Mouse (Mus musculus) MEL (cell line): ENCODE measurements around the gene Vwa8. TPM values are rescaled to one million over a fixed set of nuclear protein-coding genes. Genes with fewer than 3 reads are reported as not detected.

Experiments used
- DNase-seq: peaks from one replicate; pipeline ENCODE4 v3.0.0; 2011; ENCODE audit warnings: low read depth, low spot score
- H3K27ac ChIP-seq: 2 replicates; pipeline ENCODE4 v1.5.1; 2012; ENCODE audit warnings: low read depth, mild to moderate bottlenecking, control low read depth, low read length, moderate library complexity; ENCODE audit not compliant: control insufficient read depth
- H3K27me3 ChIP-seq, 2 experiments: fragments of 150-350 bp in 1 of 2; sonication (generic) in 1 of 2; 2 replicates each; pipeline ENCODE4 v1.6.1; 2012; ENCODE audit warnings: low read length in 2 of 2, mild to moderate bottlenecking in 2 of 2, improper control_type of control experiment in 1 of 2, moderate library complexity in 1 of 2; ENCODE audit not compliant: insufficient read depth in 2 of 2, control insufficient read depth in 1 of 2
- H3K36me3 ChIP-seq, 2 experiments: 2 replicates each; pipeline ENCODE4 v1.6.1; 2012 to 2014; ENCODE audit warnings: low read length in 2 of 2, improper control_type of control experiment in 1 of 2, inconsistent platforms in 1 of 2, mild to moderate bottlenecking in 1 of 2; ENCODE audit not compliant: insufficient read depth in 2 of 2, control insufficient read depth in 1 of 2
- H3K4me1 ChIP-seq, 2 experiments: fragments of 150-350 bp in 1 of 2; sonication (generic) in 1 of 2; 2 replicates each; pipeline ENCODE4 v1.6.1; 2012; ENCODE audit warnings: low read length in 2 of 2, improper control_type of control experiment in 1 of 2, mild to moderate bottlenecking in 1 of 2; ENCODE audit not compliant: insufficient read depth in 2 of 2, control insufficient read depth in 1 of 2
- H3K4me3 ChIP-seq, 2 experiments: fragments of 150-350 bp in 1 of 2; sonication (generic) in 1 of 2; 2 replicates each; pipeline ENCODE4 v1.5.1; 2012; ENCODE audit warnings: low read depth in 2 of 2, low read length in 2 of 2, mild to moderate bottlenecking in 2 of 2, moderate library complexity in 2 of 2, control low read depth in 1 of 2, improper control_type of control experiment in 1 of 2; ENCODE audit not compliant: control insufficient read depth in 1 of 2, insufficient read depth in 1 of 2
- H3K79me2 ChIP-seq: 2 replicates; pipeline ENCODE4 v1.6.1; 2012; ENCODE audit warnings: mild to moderate bottlenecking, low read length, moderate library complexity; ENCODE audit not compliant: control insufficient read depth, poor library complexity, insufficient read depth
- H3K9ac ChIP-seq: 2 replicates; pipeline ENCODE4 v1.6.1; 2012; ENCODE audit warnings: low read depth, mild to moderate bottlenecking, control low read depth, low read length, moderate library complexity; ENCODE audit not compliant: control insufficient read depth, poor library complexity, severe bottlenecking
- H3K9me3 ChIP-seq: fragments of 150-350 bp; sonication (generic); replicated peaks from 2 replicates; pipeline ENCODE4 v1.6.1; 2012; ENCODE audit warnings: mild to moderate bottlenecking, low read length, improper control_type of control experiment, moderate library complexity; ENCODE audit not compliant: insufficient read depth
- BHLHE40 ChIP-seq: IDR thresholded peaks from 2 replicates; pipeline ENCODE4 v1.6.1; 2012; ENCODE audit warnings: low read depth, mild to moderate bottlenecking, inconsistent platforms, low read length, improper control_type of control experiment, borderline replicate concordance
- E2F4 ChIP-seq: IDR thresholded peaks from 2 replicates; pipeline ENCODE4 v1.6.1; 2011; ENCODE audit warnings: low read depth, low read length, improper control_type of control experiment, borderline replicate concordance
- ETS1 ChIP-seq: IDR thresholded peaks from 2 replicates; pipeline ENCODE4 v1.6.1; 2012; ENCODE audit warnings: low read depth, mild to moderate bottlenecking, inconsistent platforms, low read length, improper control_type of control experiment, moderate library complexity
- GABPA ChIP-seq: IDR thresholded peaks from 2 replicates; pipeline ENCODE4 v1.6.1; 2012; ENCODE audit warnings: low read depth, mild to moderate bottlenecking, inconsistent platforms, low read length, improper control_type of control experiment, moderate library complexity
- HCFC1 ChIP-seq: IDR thresholded peaks from 2 replicates; pipeline ENCODE4 v1.6.1; 2012; ENCODE audit warnings: low read depth, mild to moderate bottlenecking, inconsistent platforms, low read length, improper control_type of control experiment, moderate library complexity
- JUND ChIP-seq: IDR thresholded peaks from 2 replicates; pipeline ENCODE4 v1.6.1; 2011; ENCODE audit warnings: low read depth, mild to moderate bottlenecking, improper control_type of control experiment, low read length
- KAT2A ChIP-seq: conservative IDR thresholded peaks from 2 replicates; pipeline ENCODE4 v1.6.1; 2012; ENCODE audit warnings: low read depth, low read length, improper control_type of control experiment, inconsistent platforms
- MYC ChIP-seq: IDR thresholded peaks from 2 replicates; pipeline ENCODE4 v1.6.1; 2011; ENCODE audit warnings: low read depth, mild to moderate bottlenecking, low read length, improper control_type of control experiment, moderate library complexity
- NELFE ChIP-seq: IDR thresholded peaks from 2 replicates; pipeline ENCODE4 v1.6.1; 2011; ENCODE audit warnings: low read depth, low read length, improper control_type of control experiment
- NRF1 ChIP-seq: IDR thresholded peaks from 2 replicates; pipeline ENCODE4 v1.6.1; 2014; ENCODE audit warnings: low read depth, mild to moderate bottlenecking, inconsistent platforms, low read length, improper control_type of control experiment, moderate library complexity; ENCODE audit not compliant: poor library complexity, insufficient read depth, severe bottlenecking
- POLR2A ChIP-seq, 2 experiments: IDR thresholded peaks; 2 replicates each; pipeline ENCODE4 v1.6.1; 2011 to 2012; ENCODE audit warnings: low read length in 2 of 2, mild to moderate bottlenecking in 2 of 2, control low read depth in 1 of 2, improper control_type of control experiment in 1 of 2, low read depth in 1 of 2, moderate library complexity in 1 of 2; ENCODE audit not compliant: control insufficient read depth in 1 of 2, insufficient read depth in 1 of 2, poor library complexity in 1 of 2
- RAD21 ChIP-seq: IDR thresholded peaks from 2 replicates; pipeline ENCODE4 v1.6.1; 2011; ENCODE audit warnings: mild to moderate bottlenecking, low read depth, low read length, improper control_type of control experiment
- SIN3A ChIP-seq: IDR thresholded peaks from 2 replicates; pipeline ENCODE4 v1.6.1; 2012; ENCODE audit warnings: low read length, improper control_type of control experiment, inconsistent platforms
- TBP ChIP-seq: IDR thresholded peaks from 2 replicates; pipeline ENCODE4 v1.8.0; 2011; ENCODE audit warnings: low read depth, low read length, improper control_type of control experiment
- TCF12 ChIP-seq: IDR thresholded peaks from 2 replicates; pipeline ENCODE4 v1.6.1; 2014; ENCODE audit warnings: low read depth, mild to moderate bottlenecking, inconsistent platforms, low read length, improper control_type of control experiment, moderate library complexity
- UBTF ChIP-seq: IDR thresholded peaks from 2 replicates; pipeline ENCODE4 v1.6.1; 2012; ENCODE audit warnings: low read depth, mild to moderate bottlenecking, inconsistent platforms, low read length, improper control_type of control experiment, moderate library complexity, borderline replicate concordance; ENCODE audit not compliant: insufficient read depth
- USF1 ChIP-seq: IDR thresholded peaks from 2 replicates; pipeline ENCODE4 v1.6.1; 2014; ENCODE audit warnings: low read depth, mild to moderate bottlenecking, inconsistent platforms, low read length, improper control_type of control experiment, moderate library complexity
- ZMIZ1 ChIP-seq: IDR thresholded peaks from 2 replicates; pipeline ENCODE4 v1.6.1; 2012; ENCODE audit warnings: low read depth, mild to moderate bottlenecking, inconsistent platforms, low read length, improper control_type of control experiment, moderate library complexity
- polyA plus RNA-seq, 2 experiments: library from polyadenylated mRNA; stranded (reverse) in 1 of 2; unstranded in 1 of 2; fragments of >175 nt in 1 of 2; fragments of >200 nt in 1 of 2; gene quantifications; 2 replicates each; pipeline versions ENCODE4 v1.2.1 to v1.2.4; 2012; ENCODE audit warnings: low replicate concordance in 2 of 2, low read depth in 1 of 2; ENCODE audit not compliant: insufficient read length in 2 of 2, insufficient read depth in 1 of 2, missing spikeins in 1 of 2
- total RNA-seq: library from RNA; depleted of rRNA; stranded (reverse); fragments of 300-350 nt; gene quantifications from 2 replicates; pipeline ENCODE4 v1.2.3, GENCODE M21; 2012

Gene Vwa8
- total and polyA plus RNA-seq, 3 experiments, result 12.4 to 19.6 TPM; not detected in 1

- Histone ChIP-seq H3K9ac (no peak overlapping the region), H3K36me3 (no peaks in the 10 kb centered on the region; a peak in 1 of 4 replicates), H3K4me1 (no peaks in the 10 kb centered on the region), H3K79me2 (no peaks in the 10 kb centered on the region), H3K9me3 (no peaks in the 10 kb centered on the region), H3K27ac (no peak overlapping the region)
- no peak for DNase-seq
- TF ChIP-seq HCFC1, result no peak
- TF ChIP-seq KAT2A, result no peak
- no peak for TF ChIP-seq RAD21
- TF ChIP-seq NELFE, result no peak
- no peak for TF ChIP-seq BHLHE40
- no peak for TF ChIP-seq SIN3A
- TF ChIP-seq UBTF, result no peak
- no peak for TF ChIP-seq JUND
- TF ChIP-seq E2F4, result no peak
- TF ChIP-seq, all 39 proteins: peak for 0
- no peaks in the 10 kb centered on the region for H3K27me3 ChIP-seq
- no peak overlapping the region for H3K4me3 ChIP-seq
Observed at GRCm38 (mm10) chr14:79047956-79048355, 199.1 kb downstream of the Vwa8 start.

GRCm38 (mm10) chr14:79049544-79049943, 200.7 kb downstream of the Vwa8 start:
- TF ChIP-seq MYC (no peak), TBP (no peak), NRF1 (no peak), ZMIZ1 (no peak), ETS1 (no peak), POLR2A (IDR thresholded peaks at IDR 0.05; ENCODE audit: control insufficient read depth in 1 of 2, insufficient read depth in 1 of 2, low read depth in 1 of 2, low read length in 2 of 2, poor library complexity in 1 of 2) (no peak)
- no peak overlapping the region for H3K9ac ChIP-seq
- no peak for DNase-seq

GRCm38 (mm10) chr14:79065636-79066035, 216.8 kb downstream of the Vwa8 start:
- H3K79me2 ChIP-seq, result no peaks in the 10 kb centered on the region
- TF ChIP-seq USF1 (no peak), NELFE (no peak), GABPA (no peak), JUND (no peak), HCFC1 (no peak), TCF12 (no peak)
- TF ChIP-seq, all 39 proteins: peak for 0
- Histone ChIP-seq H3K4me1 (no peaks in the 10 kb centered on the region), H3K27me3 (no peaks in the 10 kb centered on the region), H3K9ac (no peak overlapping the region), H3K36me3 (peaks cover 0 to 2% of the 10 kb centered on the region in 2 experiments; a peak in 3 of 4 replicates), H3K4me3 (no peak overlapping the region), H3K27ac (no peak overlapping the region), H3K9me3 (no peaks in the 10 kb centered on the region)
- DNase-seq, result no peak

More at GRCm38 (mm10) chr14:79049544-79049943, 200.7 kb downstream of the Vwa8 start:
- Histone ChIP-seq H3K9me3 (no peaks in the 10 kb centered on the region), H3K79me2 (no peaks in the 10 kb centered on the region), H3K36me3 (no peaks in the 10 kb centered on the region), H3K27me3 (no peaks in the 10 kb centered on the region), H3K4me3 (no peak overlapping the region), H3K27ac (no peak overlapping the region), H3K4me1 (no peaks in the 10 kb centered on the region)
